Mouse (Mus musculus) bone marrow, adult 2 months (tissue): ENCODE data around the gene Serpine2.

Experiments used
- CTCF ChIP-seq: fragments of 200-500 bp; IDR thresholded peaks from 2 replicates; pipeline ENCODE4 v1.5.1; 2011; ENCODE audit warnings: low read length, control low read depth; ENCODE audit not compliant: control insufficient read depth, insufficient read depth
- POLR2A ChIP-seq: fragments of 200-500 bp; IDR thresholded peaks from 2 replicates; pipeline ENCODE4 v1.6.1; 2011; ENCODE audit warnings: low read depth, mild to moderate bottlenecking, control low read depth, low read length, borderline replicate concordance; ENCODE audit not compliant: control insufficient read depth

DNA sequence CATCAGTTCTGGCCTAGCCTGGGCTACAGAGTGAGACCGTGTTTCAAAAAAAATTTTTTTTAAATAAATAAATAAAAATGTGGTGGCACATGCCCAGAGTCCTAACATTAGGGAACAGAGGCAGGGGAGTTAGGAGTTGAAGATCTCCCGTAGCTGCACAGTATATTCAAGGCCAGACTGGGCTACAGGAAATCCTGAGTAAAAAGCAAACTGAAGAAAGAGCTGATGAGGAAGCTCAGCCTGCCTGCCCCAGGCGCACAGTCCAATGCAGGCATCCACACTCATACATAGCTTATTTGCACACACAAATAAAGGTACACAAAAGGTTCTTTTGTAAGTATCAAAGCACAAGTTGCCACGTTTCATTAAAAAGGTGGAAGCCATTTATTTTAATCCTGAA is 103.4 kb downstream of the Serpine2 start:
- TF ChIP-seq POLR2A (no peak), CTCF (no peak)
